Mouse (Mus musculus) heart, postnatal 0 days (tissue): Measurements from ENCODE around the gene Arhgap15.

Experiments
- CTCF ChIP-seq: IDR thresholded peaks from 2 replicates; pipeline ENCODE4 v1.5.1; 2016; ENCODE audit warnings: antibody characterized with exemption, control low read depth, low read depth
- EP300 ChIP-seq: IDR thresholded peaks from 2 replicates; pipeline ENCODE4 v1.6.1; 2016; ENCODE audit warnings: antibody characterized with exemption, low read depth

DNA sequence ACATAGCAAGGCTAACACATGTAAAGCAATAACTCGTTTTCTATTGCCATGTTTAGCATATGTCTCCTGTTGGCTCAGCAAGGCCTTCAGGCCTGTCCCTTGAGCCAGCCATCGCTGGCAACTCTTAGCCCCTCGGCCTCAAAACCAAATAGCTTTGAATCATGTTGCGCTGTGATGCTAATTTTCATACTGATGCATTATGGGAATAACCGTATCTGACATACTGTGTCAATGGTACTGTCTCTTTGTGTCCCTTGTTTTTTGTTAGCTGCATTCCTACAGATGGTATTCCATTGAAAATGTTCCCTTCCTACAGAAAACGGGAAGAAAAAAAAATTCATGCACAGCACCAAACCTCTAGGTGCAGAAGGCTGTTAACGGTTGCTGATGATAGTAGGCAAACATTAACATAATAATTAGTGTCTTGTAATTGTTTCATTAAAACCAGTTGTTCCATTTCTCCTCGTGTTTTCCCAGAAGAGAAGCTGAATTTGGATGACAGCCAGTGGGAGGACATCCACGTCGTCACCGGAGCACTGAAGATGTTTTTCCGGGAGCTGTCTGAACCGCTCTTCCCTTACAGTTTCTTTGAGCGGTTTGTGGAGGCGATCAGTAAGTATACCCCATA, 494.1 kb downstream of the Arhgap15 start:
- TF ChIP-seq CTCF (no peak), EP300 (no peak)
